Mouse (Mus musculus) hindbrain, embryonic 14.5 days (tissue): Measurements from ENCODE around the gene Esm1. TPM values are rescaled to one million over a fixed set of nuclear protein-coding genes. Genes with fewer than 3 reads are reported as not detected.

ENCODE experiments used
- ATAC-seq: fragments of 200-750 bp; cut with Nextera tagmentation; 2 replicates; pipeline ENCODE4 v1.8.0; 2017; ENCODE audit warnings: moderate number of reproducible peaks, mild to moderate bottlenecking, moderate TSS enrichment, moderate library complexity; ENCODE audit not compliant: low FRiP score
- DNase-seq: peaks from one replicate; pipeline ENCODE4 v3.0.0-alpha.2; 2015; ENCODE audit warnings: low spot score
- H3K27ac ChIP-seq: fragments of 300-500 bp; sonication (generic); 2 replicates; pipeline ENCODE4 v1.5.1; 2014; ENCODE audit warnings: mild to moderate bottlenecking, moderate library complexity
- H3K27me3 ChIP-seq: fragments of 300-500 bp; sonication (generic); 2 replicates; pipeline ENCODE4 v1.6.1; 2014; ENCODE audit warnings: mild to moderate bottlenecking, low read length, mixed read lengths; ENCODE audit not compliant: control insufficient read depth, insufficient read depth
- H3K36me3 ChIP-seq: fragments of 300-500 bp; sonication (generic); replicated peaks from 2 replicates; pipeline ENCODE4 v1.6.1; 2014; ENCODE audit not compliant: control insufficient read depth, insufficient read depth
- H3K4me1 ChIP-seq: fragments of 300-500 bp; sonication (generic); replicated peaks from 2 replicates; pipeline ENCODE4 v1.6.1; 2014; ENCODE audit warnings: antibody characterized with exemption, low read length, mixed read lengths; ENCODE audit not compliant: control insufficient read depth, insufficient read depth
- H3K4me2 ChIP-seq: fragments of 300-500 bp; sonication (generic); replicated peaks from 2 replicates; pipeline ENCODE4 v1.6.1; 2014; ENCODE audit warnings: mild to moderate bottlenecking, moderate library complexity
- H3K4me3 ChIP-seq: fragments of 300-500 bp; sonication (generic); replicated peaks from 2 replicates; pipeline ENCODE4 v1.5.1; 2014; ENCODE audit warnings: mild to moderate bottlenecking, low read length
- H3K9ac ChIP-seq: fragments of 300-500 bp; sonication (generic); 2 replicates; pipeline ENCODE4 v1.6.1; 2014
- H3K9me3 ChIP-seq: fragments of 300-500 bp; sonication (generic); 2 replicates; pipeline ENCODE4 v1.6.1; 2016; ENCODE audit warnings: low read length; ENCODE audit not compliant: control insufficient read depth
- WGBS: fragments of 180-500 bp; shearing (Covaris S2); extraction: QIAGEN DNeasy Blood & Tissue Kit; methylation state at CpG from one replicate; pipeline ENCODE4 v1.1.7; 2014; 5-methylcytosine and 5-hydroxymethylcytosine counted together
- polyA plus RNA-seq: library from polyadenylated mRNA; unstranded; fragments of >200 nt; fragmentation: Nextera tagmentation; extraction: Ambion mirVana; gene quantifications from 2 replicates; pipeline ENCODE4 v1.2.1, GENCODE M21; 2014

Esm1 gene
- polyA plus RNA-seq, 1 experiment from 2014 or later = 1.8 TPM

- Histone ChIP-seq H3K9ac (no peak overlapping the region), H3K27ac (no peak overlapping the region), H3K4me2 (no peak overlapping the region), H3K36me3 (no peaks in the 10 kb centered on the region), H3K4me3 (no peak overlapping the region), H3K27me3 (no peaks in the 10 kb centered on the region), H3K4me1 (no peaks in the 10 kb centered on the region), H3K9me3 (no peaks in the 10 kb centered on the region)
- DNase-seq (no peak), ATAC-seq (no peak)
- 46% methylated on average over 3 of the region's 3 CpGs for WGBS
Measured at GRCm38 (mm10) chr13:113199331-113199730, 10.1 kb upstream of the Esm1 start.

GRCm38 (mm10) chr13:113200726-113201125 lies 8.7 kb upstream of the Esm1 start:
- 79% methylated on average over 8 of the region's 8 CpGs for WGBS
- ATAC-seq = no peak

GRCm38 (mm10) chr13:113201631-113202030 lies 7.8 kb upstream of the Esm1 start:
- H3K4me2 ChIP-seq = no peak overlapping the region
- no peaks in the 10 kb centered on the region for H3K4me1 ChIP-seq
- WGBS = 92% methylated on average over 2 of the region's 2 CpGs
- no peaks in the 10 kb centered on the region for H3K36me3 ChIP-seq
- ATAC-seq (no peak), DNase-seq (no peak)
- H3K27ac ChIP-seq = no peak overlapping the region
- H3K27me3 ChIP-seq = no peaks in the 10 kb centered on the region
- no peak overlapping the region for H3K4me3 ChIP-seq
- no peak overlapping the region for H3K9ac ChIP-seq
- no peaks in the 10 kb centered on the region for H3K9me3 ChIP-seq

More at GRCm38 (mm10) chr13:113200726-113201125, 8.7 kb upstream of the Esm1 start:
- H3K4me2 ChIP-seq = no peak overlapping the region
- no peak overlapping the region for H3K4me3 ChIP-seq
- H3K9ac ChIP-seq = no peak overlapping the region
- DNase-seq = no peak
- no peak overlapping the region for H3K27ac ChIP-seq
- H3K36me3 ChIP-seq = no peaks in the 10 kb centered on the region
- no peaks in the 10 kb centered on the region for H3K27me3 ChIP-seq
- no peaks in the 10 kb centered on the region for H3K9me3 ChIP-seq
- H3K4me1 ChIP-seq = no peaks in the 10 kb centered on the region

GRCm38 (mm10) chr13:113202184-113202583 lies 7.3 kb upstream of the Esm1 start:
- Histone ChIP-seq H3K27ac (no peak overlapping the region), H3K36me3 (no peaks in the 10 kb centered on the region), H3K4me2 (no peak overlapping the region), H3K4me3 (no peak overlapping the region), H3K9ac (no peak overlapping the region), H3K4me1 (no peaks in the 10 kb centered on the region), H3K9me3 (no peaks in the 10 kb centered on the region), H3K27me3 (no peaks in the 10 kb centered on the region)
- 71% methylated on average over 4 of the region's 4 CpGs for WGBS
- DNase-seq (no peak), ATAC-seq (no peak)

- H3K27me3 ChIP-seq = no peaks in the 10 kb centered on the region
- no peak overlapping the region for H3K4me3 ChIP-seq
- 49% methylated on average over 5 of the region's 5 CpGs for WGBS
- DNase-seq (no peak), ATAC-seq (no peak)
- H3K4me1 ChIP-seq = no peaks in the 10 kb centered on the region
- no peak overlapping the region for H3K4me2 ChIP-seq
- H3K27ac ChIP-seq = no peak overlapping the region
- no peaks in the 10 kb centered on the region for H3K9me3 ChIP-seq
- no peak overlapping the region for H3K9ac ChIP-seq
- no peaks in the 10 kb centered on the region for H3K36me3 ChIP-seq
Measured at GRCm38 (mm10) chr13:113203146-113203545, 6.3 kb upstream of the Esm1 start.

GRCm38 (mm10) chr13:113205346-113205745 lies 4.1 kb upstream of the Esm1 start:
- no peaks in the 10 kb centered on the region for H3K9me3 ChIP-seq
- H3K27ac ChIP-seq = no peak overlapping the region
- WGBS = 94% methylated on average over 5 of the region's 5 CpGs
- ATAC-seq = no peak
- DNase-seq = no peak
- 0 out of 2 replicates have a peak, but pooled peaks cover under 1% of the 10 kb centered on the region for H3K27me3 ChIP-seq
- no peak overlapping the region for H3K4me3 ChIP-seq
- no peaks in the 10 kb centered on the region for H3K36me3 ChIP-seq
- no peaks in the 10 kb centered on the region; the same call in 1 of the 2 replicates for H3K4me1 ChIP-seq
- H3K4me2 ChIP-seq = no peak overlapping the region
- H3K9ac ChIP-seq = no peak overlapping the region

GRCm38 (mm10) chr13:113211345-113211744 lies 1.9 kb downstream of the Esm1 start:
- WGBS = 70% methylated on average over 15 of the region's 15 CpGs
- DNase-seq (no peak), ATAC-seq (no peak)
- Histone ChIP-seq H3K4me2 (no peak overlapping the region), H3K27ac (no peak overlapping the region), H3K9ac (no peak overlapping the region), H3K9me3 (no peaks in the 10 kb centered on the region), H3K4me1 (no peaks in the 10 kb centered on the region; the same call in 1 of the 2 replicates), H3K4me3 (no peak overlapping the region), H3K27me3 (0 out of 2 replicates have a peak, but pooled peaks cover 3% of the 10 kb centered on the region), H3K36me3 (no peaks in the 10 kb centered on the region)

- H3K36me3 ChIP-seq = no peaks in the 10 kb centered on the region
- H3K9me3 ChIP-seq = no peaks in the 10 kb centered on the region
- no peak for ATAC-seq
- no peak overlapping the region for H3K27ac ChIP-seq
- H3K27me3 ChIP-seq = 0 out of 2 replicates have a peak, but pooled peaks cover 3% of the 10 kb centered on the region
- no peaks in the 10 kb centered on the region; the same call in 1 of the 2 replicates for H3K4me1 ChIP-seq
- no peak overlapping the region for H3K9ac ChIP-seq
- DNase-seq = no peak
- H3K4me3 ChIP-seq = no peak overlapping the region
- no peak overlapping the region for H3K4me2 ChIP-seq
- WGBS = 72% methylated on average over 3 of the region's 3 CpGs
Measured at GRCm38 (mm10) chr13:113212401-113212800, 2.9 kb downstream of the Esm1 start.

- ATAC-seq = no peak
- Histone ChIP-seq H3K4me3 (no peak overlapping the region), H3K4me1 (no peaks in the 10 kb centered on the region; the same call in 1 of the 2 replicates), H3K27ac (no peak overlapping the region), H3K27me3 (0 out of 2 replicates have a peak, but pooled peaks cover 3% of the 10 kb centered on the region), H3K9ac (no peak overlapping the region), H3K9me3 (no peaks in the 10 kb centered on the region), H3K4me2 (no peak overlapping the region), H3K36me3 (no peaks in the 10 kb centered on the region)
- 98% methylated on average over 3 of the region's 3 CpGs for WGBS
- DNase-seq = no peak
Measured at GRCm38 (mm10) chr13:113213865-113214264, 4.4 kb downstream of the Esm1 start.

- H3K9me3 ChIP-seq = no peaks in the 10 kb centered on the region
- no peaks in the 10 kb centered on the region for H3K27me3 ChIP-seq
- no peaks in the 10 kb centered on the region for H3K36me3 ChIP-seq
- H3K4me3 ChIP-seq = no peak overlapping the region
- H3K9ac ChIP-seq = no peak overlapping the region
- DNase-seq (no peak), ATAC-seq (no peak)
- peaks cover 11% of the 10 kb centered on the region for H3K4me1 ChIP-seq
- no peak overlapping the region for H3K27ac ChIP-seq
- WGBS = 67% methylated on average over 6 of the region's 6 CpGs
- no peak overlapping the region for H3K4me2 ChIP-seq
Measured at GRCm38 (mm10) chr13:113221851-113222250, 12.4 kb downstream of the Esm1 start.
